Mouse (Mus musculus): ENCODE data around the gene Zfp764.
"Not testable (repeated sequence)": the region's sequence is repeated elsewhere in the genome, so short reads cannot be mapped to it uniquely, and the experiment has no call there.

- TF ChIP-seq CTCF (IDR thresholded peaks at IDR 0.05; ENCODE audit: control insufficient read depth, insufficient read depth, low read length); POLR2A (IDR thresholded peaks at IDR 0.05; ENCODE audit: borderline replicate concordance, control insufficient read depth, low read depth, low read length): not testable (repeated sequence)
These were observed 2.5 kb downstream of the Zfp764 start for GRCm38 (mm10) chr7:127404101-127404500.

Measured in bone marrow, adult 2 months (tissue).